Mouse (Mus musculus) inflammation-experienced regulatory T-cells (primary cell): ENCODE measurements around the gene Fmnl2. TPM values are rescaled to one million over a fixed set of nuclear protein-coding genes. Genes with fewer than 3 reads are reported as not detected.

Source experiments
- polyA plus RNA-seq, 2 experiments: library from polyadenylated mRNA; unstranded; fragments of 100-300 nt; shearing (Covaris generic); gene quantifications; one replicate each; pipeline ENCODE4 v1.2.1; 2017

Fmnl2 gene
- polyA plus RNA-seq: under 1 TPM in 1 of 2 experiments, not detected in 1; 0.48 TPM

DNA sequence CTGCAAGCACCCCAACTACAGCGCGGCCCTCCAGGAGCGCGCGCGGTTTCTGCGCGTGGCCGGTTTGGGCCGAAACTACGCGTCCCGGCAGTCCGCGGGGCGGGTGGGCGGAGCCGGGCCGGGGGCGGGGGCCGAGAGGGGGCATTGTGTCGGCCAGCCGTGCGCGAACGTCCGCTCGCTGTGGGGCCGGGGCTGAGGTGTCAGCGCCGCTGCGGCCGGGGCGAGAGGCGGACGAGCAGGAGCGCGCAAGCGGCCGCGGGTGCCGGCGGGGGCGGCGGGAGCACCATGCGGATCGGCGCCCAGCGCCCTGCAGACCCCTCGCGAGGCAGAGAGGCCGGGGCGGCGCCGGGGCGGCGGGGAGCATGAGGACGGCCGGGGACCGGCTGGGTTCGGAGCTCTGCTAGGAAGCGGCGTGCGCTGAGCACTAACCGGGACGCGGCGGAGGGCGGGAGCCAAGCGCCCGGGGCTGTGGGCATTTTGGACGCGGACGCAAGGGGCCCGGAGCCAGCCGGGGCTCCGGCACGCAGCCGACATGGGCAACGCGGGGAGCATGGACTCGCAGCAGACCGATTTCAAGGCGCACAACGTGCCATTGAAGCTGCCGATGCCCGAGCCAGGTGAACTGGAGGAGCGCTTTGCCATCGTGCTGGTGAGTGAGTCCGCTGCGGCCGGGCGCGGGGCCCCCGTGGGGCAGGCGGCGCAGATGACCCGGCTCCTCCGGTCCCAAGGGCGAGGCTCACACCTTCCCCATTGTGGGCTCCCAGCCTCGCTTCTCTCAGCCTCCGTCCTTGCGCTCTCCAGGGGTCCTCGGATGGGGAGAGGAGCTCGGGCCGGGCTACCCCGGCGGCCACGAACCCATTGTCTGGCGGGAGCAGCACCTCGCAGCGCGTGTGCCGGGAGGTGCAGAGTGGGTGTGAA is at the start of gene Fmnl2:
TSS of gene Fmnl2 (plus strand) at position 250 of the 918 bp plus-strand sequence.

Other genes with a start within 250 kb of the Fmnl2 start
- under 1 TPM; 0.13 to 0.35 TPM for gene Cacnb4, start 181.0 kb upstream of the Fmnl2 start, polyA plus RNA-seq
- 10 to 100 TPM; 27.6 to 39.5 TPM for gene Stam2, start 115.6 kb upstream of the Fmnl2 start, polyA plus RNA-seq